Mouse (Mus musculus) kidney, adult 2 months (tissue): ENCODE data around the gene Sult2b1.

Experiments used
- CTCF ChIP-seq: fragments of 200-500 bp; conservative IDR thresholded peaks from 2 replicates; pipeline ENCODE4 v1.5.1; 2011; ENCODE audit warnings: low read depth, mild to moderate bottlenecking, control low read depth, low read length, moderate library complexity, mixed read lengths; ENCODE audit not compliant: insufficient read depth, insufficient read length
- POLR2A ChIP-seq: fragments of 200-500 bp; IDR thresholded peaks from one replicate; pipeline ENCODE4 v1.6.1; 2011; ENCODE audit warnings: low read depth, low read length, control low read depth

DNA sequence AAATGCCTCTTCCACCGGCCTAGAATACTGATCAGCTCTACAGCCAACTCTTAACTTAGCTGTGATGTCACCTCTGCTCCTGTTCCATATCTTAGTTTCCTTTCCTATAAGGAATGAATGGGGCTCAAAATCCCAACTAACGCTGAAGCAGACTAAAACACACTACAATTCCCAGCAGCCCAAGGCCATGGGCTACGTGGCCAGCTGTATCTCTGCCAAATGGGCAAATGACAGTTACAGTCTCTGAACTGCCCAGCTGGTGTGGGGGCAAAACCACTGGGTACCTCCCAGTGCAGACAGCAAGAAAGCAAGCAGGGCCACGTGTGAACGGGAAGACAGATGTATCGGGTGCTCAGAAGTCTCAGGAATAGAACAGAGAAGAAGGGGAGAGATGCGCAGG is 42.2 kb upstream of the Sult2b1 start:
- TF ChIP-seq POLR2A (no peak), CTCF (no peak)
